Mouse (Mus musculus): ENCODE results near the gene Tstd2. TPM values are rescaled to one million over a fixed set of nuclear protein-coding genes. Genes with fewer than 3 reads are reported as not detected.

Gene Tstd2
- 10.9 and 13.5 TPM in 2 replicates for polyA plus RNA-seq (2015; fragmentation: Nextera tagmentation; extraction: Ambion mirVana)

- under 1% methylated on average over 90 of the region's 90 CpGs for WGBS (ENCODE audit: insufficient replicate concordance)
- Histone ChIP-seq H3K36me3 (peaks cover 20% of the 10 kb centered on the region), H3K4me3 (replicated peaks) (peak within 1 kb of the TSS; percentile 88), H3K4me2 (peak within 1 kb of the TSS; percentile 92), H3K9me3 (replicated peaks) (no peaks in the 10 kb centered on the region), H3K27ac (peak within 1 kb of the TSS; percentile 92), H3K9ac (peak within 1 kb of the TSS; percentile 90), H3K27me3 (no peaks in the 10 kb centered on the region), H3K4me1 (replicated peaks) (peaks cover 48% of the 10 kb centered on the region)
- ATAC-seq (ENCODE audit: low read depth), result peak; percentile 89
- DNase-seq, result peak; percentile 89
Measured at GRCm38 (mm10) chr4:46138287-46139222, at the start of gene Tstd2, which contains the start of gene Ncbp1. Gene Tstd2, minus strand, starts transcription at chr4:46138694. Gene Ncbp1, plus strand, starts transcription at chr4:46138613.

GRCm38 (mm10) chr4:46186466-46186865 lies 48.0 kb upstream of the Tstd2 start:
- Histone ChIP-seq H3K9me3 (replicated peaks) (no peaks in the 10 kb centered on the region), H3K27me3 (no peaks in the 10 kb centered on the region), H3K4me3 (replicated peaks) (no peak overlapping the region), H3K36me3 (peaks cover 71% of the 10 kb centered on the region), H3K27ac (no peak overlapping the region), H3K4me1 (replicated peaks) (no peaks in the 10 kb centered on the region), H3K9ac (no peak overlapping the region), H3K4me2 (no peak overlapping the region)
- 66% methylated on average over 3 of the region's 3 CpGs for WGBS (ENCODE audit: insufficient replicate concordance)
- no peak for ATAC-seq (ENCODE audit: low read depth)
- DNase-seq, result no peak

- Histone ChIP-seq H3K9me3 (replicated peaks) (no peaks in the 10 kb centered on the region), H3K27me3 (no peaks in the 10 kb centered on the region), H3K9ac (no peak overlapping the region), H3K4me1 (replicated peaks) (no peaks in the 10 kb centered on the region), H3K27ac (no peak overlapping the region), H3K4me3 (replicated peaks) (no peak overlapping the region), H3K36me3 (peaks cover 76% of the 10 kb centered on the region), H3K4me2 (no peak overlapping the region)
- DNase-seq (no peak), ATAC-seq (ENCODE audit: low read depth) (no peak)
- 85% methylated on average over 9 of the region's 9 CpGs for whole genome bisulfite sequencing (ENCODE audit: insufficient replicate concordance)
Measured at GRCm38 (mm10) chr4:46185890-46186289, 47.4 kb upstream of the Tstd2 start.

- H3K36me3 ChIP-seq, result peaks cover 71% of the 10 kb centered on the region
Measured at GRCm38 (mm10) chr4:46185423-46185822, 46.9 kb upstream of the Tstd2 start.

GRCm38 (mm10) chr4:46182181-46182580 lies 43.7 kb upstream of the Tstd2 start:
- no peak overlapping the region for H3K4me3 ChIP-seq (replicated peaks)
- H3K27ac ChIP-seq, result no peak overlapping the region
- no peaks in the 10 kb centered on the region for H3K27me3 ChIP-seq

More at GRCm38 (mm10) chr4:46185423-46185822, 46.9 kb upstream of the Tstd2 start:
- Histone ChIP-seq H3K4me1 (replicated peaks) (no peaks in the 10 kb centered on the region), H3K9ac (no peak overlapping the region), H3K27me3 (no peaks in the 10 kb centered on the region), H3K27ac (no peak overlapping the region), H3K4me2 (no peak overlapping the region), H3K4me3 (replicated peaks) (no peak overlapping the region), H3K9me3 (replicated peaks) (no peaks in the 10 kb centered on the region)
- WGBS (ENCODE audit: insufficient replicate concordance), result 79% methylated on average over 8 of the region's 8 CpGs
- ATAC-seq (ENCODE audit: low read depth), result no peak
- DNase-seq, result no peak

GRCm38 (mm10) chr4:46181168-46181567 lies 42.7 kb upstream of the Tstd2 start:
- H3K9ac ChIP-seq, result no peak overlapping the region
- no peak overlapping the region for H3K4me2 ChIP-seq
- no peak overlapping the region for H3K27ac ChIP-seq
- H3K4me1 ChIP-seq (replicated peaks), result no peaks in the 10 kb centered on the region
- no peak overlapping the region for H3K4me3 ChIP-seq (replicated peaks)
- ATAC-seq (ENCODE audit: low read depth) (no peak), DNase-seq (no peak)
- H3K36me3 ChIP-seq, result peaks cover 78% of the 10 kb centered on the region
- H3K27me3 ChIP-seq, result no peaks in the 10 kb centered on the region
- 76% methylated on average over 6 of the region's 6 CpGs for WGBS (ENCODE audit: insufficient replicate concordance)
- H3K9me3 ChIP-seq (replicated peaks), result no peaks in the 10 kb centered on the region

More at GRCm38 (mm10) chr4:46182181-46182580, 43.7 kb upstream of the Tstd2 start:
- Histone ChIP-seq H3K9ac (no peak overlapping the region), H3K36me3 (peaks cover 73% of the 10 kb centered on the region), H3K9me3 (replicated peaks) (no peaks in the 10 kb centered on the region), H3K4me1 (replicated peaks) (no peaks in the 10 kb centered on the region), H3K4me2 (no peak overlapping the region)
- no peak for DNase-seq
- 85% methylated on average over 7 of the region's 7 CpGs for WGBS (ENCODE audit: insufficient replicate concordance)
- no peak for ATAC-seq (ENCODE audit: low read depth)

- DNase-seq (no peak), ATAC-seq (ENCODE audit: low read depth) (no peak)
- no peak overlapping the region for H3K4me2 ChIP-seq
- H3K27me3 ChIP-seq, result no peaks in the 10 kb centered on the region
- H3K9me3 ChIP-seq (replicated peaks), result no peaks in the 10 kb centered on the region
- H3K36me3 ChIP-seq, result peaks cover 81% of the 10 kb centered on the region
- H3K4me1 ChIP-seq (replicated peaks), result no peaks in the 10 kb centered on the region
- H3K9ac ChIP-seq, result no peak overlapping the region
- no peak overlapping the region for H3K4me3 ChIP-seq (replicated peaks)
- WGBS (ENCODE audit: insufficient replicate concordance), result 74% methylated on average over 7 of the region's 7 CpGs
- H3K27ac ChIP-seq, result no peak overlapping the region
Measured at GRCm38 (mm10) chr4:46177496-46177895, 39.0 kb upstream of the Tstd2 start.

GRCm38 (mm10) chr4:46177018-46177417 lies 38.5 kb upstream of the Tstd2 start:
- Histone ChIP-seq H3K27ac (no peak overlapping the region), H3K27me3 (no peaks in the 10 kb centered on the region), H3K4me1 (replicated peaks) (no peaks in the 10 kb centered on the region), H3K4me2 (no peak overlapping the region), H3K9ac (no peak overlapping the region), H3K36me3 (peaks cover 81% of the 10 kb centered on the region), H3K4me3 (replicated peaks) (no peak overlapping the region), H3K9me3 (replicated peaks) (no peaks in the 10 kb centered on the region)
- 79% methylated on average over 5 of the region's 5 CpGs for WGBS (ENCODE audit: insufficient replicate concordance)
- no peak for ATAC-seq (ENCODE audit: low read depth)
- DNase-seq, result no peak

- no peak for DNase-seq
- H3K9ac ChIP-seq, result no peak overlapping the region
- no peak overlapping the region for H3K4me3 ChIP-seq (replicated peaks)
- no peaks in the 10 kb centered on the region for H3K9me3 ChIP-seq (replicated peaks)
- WGBS (ENCODE audit: insufficient replicate concordance), result 77% methylated on average over 4 of the region's 4 CpGs
- no peak overlapping the region for H3K4me2 ChIP-seq
- H3K27me3 ChIP-seq, result no peaks in the 10 kb centered on the region
- H3K27ac ChIP-seq, result no peak overlapping the region
- no peaks in the 10 kb centered on the region for H3K4me1 ChIP-seq (replicated peaks)
- no peak for ATAC-seq (ENCODE audit: low read depth)
- H3K36me3 ChIP-seq, result peaks cover 82% of the 10 kb centered on the region
Measured at GRCm38 (mm10) chr4:46176313-46176712, 37.8 kb upstream of the Tstd2 start.

- 79% methylated on average over 7 of the region's 7 CpGs for WGBS (ENCODE audit: insufficient replicate concordance)
- Histone ChIP-seq H3K4me2 (no peak overlapping the region), H3K27me3 (no peaks in the 10 kb centered on the region), H3K4me3 (replicated peaks) (no peak overlapping the region), H3K27ac (no peak overlapping the region), H3K36me3 (peaks cover 93% of the 10 kb centered on the region), H3K9ac (no peak overlapping the region), H3K4me1 (replicated peaks) (no peaks in the 10 kb centered on the region), H3K9me3 (replicated peaks) (no peaks in the 10 kb centered on the region)
- DNase-seq, result no peak
- no peak for ATAC-seq (ENCODE audit: low read depth)
Measured at GRCm38 (mm10) chr4:46171761-46172160, 33.3 kb upstream of the Tstd2 start.

- no peak overlapping the region for H3K27ac ChIP-seq
- H3K36me3 ChIP-seq, result peaks cover 93% of the 10 kb centered on the region
- no peak overlapping the region for H3K4me2 ChIP-seq
- ATAC-seq (ENCODE audit: low read depth) (no peak), DNase-seq (no peak)
- no peak overlapping the region for H3K4me3 ChIP-seq (replicated peaks)
- H3K9me3 ChIP-seq (replicated peaks), result no peaks in the 10 kb centered on the region
- no peaks in the 10 kb centered on the region for H3K4me1 ChIP-seq (replicated peaks)
- H3K9ac ChIP-seq, result no peak overlapping the region
- WGBS (ENCODE audit: insufficient replicate concordance), result 81% methylated on average over 5 of the region's 5 CpGs
- H3K27me3 ChIP-seq, result no peaks in the 10 kb centered on the region
Measured at GRCm38 (mm10) chr4:46165831-46166230, 27.3 kb upstream of the Tstd2 start.

All from liver, embryonic 13.5 days (tissue).